ENCODE assay signal across 17 mouse cellular contexts in the genomic region with DNA sequence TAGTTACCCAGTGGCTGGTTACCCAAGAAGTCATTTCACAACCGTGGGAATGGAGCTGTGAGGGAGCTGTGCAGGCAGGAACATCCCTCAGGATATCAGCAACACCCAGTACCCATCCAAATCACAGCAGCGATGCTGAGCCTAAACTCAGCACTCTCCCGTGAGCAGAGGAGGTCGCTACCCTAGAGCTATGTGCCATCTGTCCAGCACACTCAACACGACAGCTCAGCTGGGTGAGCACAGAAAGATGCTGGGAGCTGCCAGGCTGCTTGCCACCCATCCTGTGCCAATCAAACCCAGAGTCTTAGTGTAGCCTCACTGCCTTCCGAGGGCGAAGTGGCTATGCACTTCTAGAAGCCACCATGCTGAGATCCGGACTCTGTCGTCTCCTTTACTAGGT. TPM values are rescaled to one million over a fixed set of nuclear protein-coding genes. Genes with fewer than 3 reads are reported as not detected.
DNase-seq lines count a peak whose midpoint lies in the region; ATAC-seq and TF ChIP-seq lines count a peak whose summit lies in the region.
"Had no signal": no experiment of that assay in that cellular context is flagged by ENCODE, and none has a peak within 500 bp of the region (broad histone marks: within the 10 kb centered on the region; RNA-seq: fewer than 3 reads in every experiment).

No protein-coding gene starts in this region.

- H3K4me2 ChIP-seq in hindbrain, embryonic 16.5 days (ENCODE audit: low read length), result no peak overlapping the region
- no peak overlapping the region for H3K4me2 ChIP-seq in hindbrain, embryonic 13.5 days
- H3K4me2 ChIP-seq in midbrain, postnatal 0 days (ENCODE audit: low read depth, low read length, poor library complexity, severe bottlenecking), result no peak overlapping the region
- H3K4me2 ChIP-seq in midbrain, embryonic 14.5 days (ENCODE audit: low read length), result no peak overlapping the region
- no peak overlapping the region for H3K4me2 ChIP-seq in forebrain, embryonic 16.5 days (ENCODE audit: low read length)
- H3K4me2 ChIP-seq: intestine, embryonic 15.5 days; liver, embryonic 13.5 days; neural tube, embryonic 12.5 days had no signal

- TF ChIP-seq CTCF in midbrain, postnatal 0 days (IDR thresholded peaks at IDR 0.05), result no peak

- peak overlapping the region; percentile 2; the same call in 1 of the 2 replicates for H3K9ac ChIP-seq in hindbrain, embryonic 16.5 days (ENCODE audit: low read depth, low read length)
- no peak overlapping the region for H3K9ac ChIP-seq in hindbrain, embryonic 13.5 days
- H3K9ac ChIP-seq in midbrain, postnatal 0 days (replicated peaks; ENCODE audit: low read length, poor library complexity, severe bottlenecking), result no peak overlapping the region
- no peak overlapping the region for H3K9ac ChIP-seq in midbrain, embryonic 14.5 days (replicated peaks; ENCODE audit: low read length)
- no peak overlapping the region for H3K9ac ChIP-seq in forebrain, embryonic 16.5 days (replicated peaks; ENCODE audit: low read depth, low read length)
- H3K9ac ChIP-seq: intestine, embryonic 15.5 days; liver, embryonic 13.5 days; neural tube, embryonic 12.5 days had no signal

- peak; percentile 64 to 76 for DNase-seq in cerebellum, postnatal 10 days
- no peak for DNase-seq in cerebellum, adult 9-10 months
- peak; percentile 34 for DNase-seq in midbrain, postnatal 0 days (ENCODE audit: low spot score)
- no peak for DNase-seq in midbrain, embryonic 14.5 days
- no peak for DNase-seq in c-Kit-positive CD71-positive TER-119-positive erythroid progenitor cells, embryonic 14.5 days (ENCODE audit: low spot score)
- DNase-seq: adrenal gland, adult 8-10 months; B cell, adult 2 months; heart, adult 18-20 months; kidney, postnatal 4 days; liver, embryonic 13.5 days; thymus, postnatal 36 days had no signal

- H3K36me3 ChIP-seq in hindbrain, embryonic 16.5 days (ENCODE audit: control insufficient read depth, insufficient read depth, low read length), result no peaks in the 10 kb centered on the region; the same call in 1 of the 2 replicates
- H3K36me3 ChIP-seq in hindbrain, embryonic 13.5 days, result peaks cover 9% of the 10 kb centered on the region
- peaks cover 13% of the 10 kb centered on the region for H3K36me3 ChIP-seq in midbrain, postnatal 0 days (ENCODE audit: insufficient read depth, low read length)
- H3K36me3 ChIP-seq in midbrain, embryonic 14.5 days (ENCODE audit: control insufficient read depth, insufficient read depth, low read length), result peaks cover 8% of the 10 kb centered on the region; the same call in 1 of the 2 replicates
- H3K36me3 ChIP-seq in forebrain, embryonic 16.5 days (ENCODE audit: control insufficient read depth, insufficient read depth), result peaks cover 2% of the 10 kb centered on the region; the same call in 1 of the 2 replicates
- H3K36me3 ChIP-seq: intestine, embryonic 15.5 days; liver, embryonic 13.5 days had no signal

- H3K27ac ChIP-seq in hindbrain, embryonic 16.5 days (ENCODE audit: low read depth, low read length), result peak overlapping the region; percentile 44; the same call in 1 of the 2 replicates
- no peak overlapping the region for H3K27ac ChIP-seq in hindbrain, embryonic 13.5 days
- H3K27ac ChIP-seq in midbrain, postnatal 0 days (ENCODE audit: low read depth, low read length), result no peak overlapping the region
- no peak overlapping the region for H3K27ac ChIP-seq in midbrain, embryonic 14.5 days (replicated peaks; ENCODE audit: low read depth, low read length)
- no peak overlapping the region for H3K27ac ChIP-seq in forebrain, embryonic 16.5 days (ENCODE audit: low read length)
- H3K27ac ChIP-seq: intestine, embryonic 15.5 days; liver, embryonic 13.5 days; neural tube, embryonic 12.5 days had no signal

- H3K4me3 ChIP-seq in hindbrain, embryonic 16.5 days (ENCODE audit: low read length), result no peak overlapping the region
- H3K4me3 ChIP-seq in hindbrain, embryonic 13.5 days, result no peak overlapping the region
- no peak overlapping the region for H3K4me3 ChIP-seq in midbrain, postnatal 0 days (ENCODE audit: low read depth, low read length)
- no peak overlapping the region for H3K4me3 ChIP-seq in midbrain, embryonic 14.5 days (replicated peaks; ENCODE audit: low read depth, low read length)
- no peak overlapping the region for H3K4me3 ChIP-seq in forebrain, embryonic 16.5 days (replicated peaks; ENCODE audit: low read length)
- H3K4me3 ChIP-seq: erythroblast, embryonic 14.5 days; intestine, embryonic 15.5 days; liver, embryonic 13.5 days; neural tube, embryonic 12.5 days had no signal

- no peak for ATAC-seq in hindbrain, embryonic 16.5 days
- ATAC-seq in hindbrain, embryonic 13.5 days (ENCODE audit: low FRiP score), result no peak
- no peak for ATAC-seq in midbrain, postnatal 0 days (ENCODE audit: low FRiP score)
- no peak for ATAC-seq in midbrain, embryonic 14.5 days (ENCODE audit: low FRiP score, low TSS enrichment)
- peak; percentile 65 for ATAC-seq in forebrain, embryonic 16.5 days
- ATAC-seq: intestine, embryonic 15.5 days had no signal

- no peaks in the 10 kb centered on the region for H3K9me3 ChIP-seq in hindbrain, embryonic 16.5 days (ENCODE audit: control insufficient read depth, low read length)
- no peaks in the 10 kb centered on the region for H3K9me3 ChIP-seq in hindbrain, embryonic 13.5 days
- H3K9me3 ChIP-seq in midbrain, postnatal 0 days (ENCODE audit: low read length), result no peaks in the 10 kb centered on the region
- no peaks in the 10 kb centered on the region for H3K9me3 ChIP-seq in midbrain, embryonic 14.5 days (ENCODE audit: control insufficient read depth, low read length)
- H3K9me3 ChIP-seq in forebrain, embryonic 16.5 days (ENCODE audit: control insufficient read depth, low read length), result no peaks in the 10 kb centered on the region
- H3K9me3 ChIP-seq: intestine, embryonic 15.5 days; liver, embryonic 13.5 days; neural tube, embryonic 12.5 days had no signal

- H3K4me1 ChIP-seq in hindbrain, embryonic 16.5 days (ENCODE audit: control insufficient read depth, insufficient read depth, low read depth, low read length), result peaks cover 6% of the 10 kb centered on the region; the same call in 1 of the 2 replicates
- peaks cover 43% of the 10 kb centered on the region for H3K4me1 ChIP-seq in hindbrain, embryonic 13.5 days (replicated peaks)
- no peaks in the 10 kb centered on the region for H3K4me1 ChIP-seq in midbrain, postnatal 0 days (ENCODE audit: insufficient read depth, low read length)
- no peaks in the 10 kb centered on the region for H3K4me1 ChIP-seq in midbrain, embryonic 14.5 days (ENCODE audit: control insufficient read depth, insufficient read depth, low read length)
- peaks cover 29% of the 10 kb centered on the region for H3K4me1 ChIP-seq in forebrain, embryonic 16.5 days (replicated peaks; ENCODE audit: control insufficient read depth, insufficient read depth, low read length)
- H3K4me1 ChIP-seq: neural tube, embryonic 12.5 days had no signal

- 67% methylated on average over 9 of the region's 9 CpGs for WGBS in hindbrain, embryonic 16.5 days
- 85% methylated on average over 9 of the region's 9 CpGs for WGBS in hindbrain, embryonic 13.5 days
- whole genome bisulfite sequencing in midbrain, postnatal 0 days, result 89% methylated on average over 9 of the region's 9 CpGs
- 91% methylated on average over 9 of the region's 9 CpGs for WGBS in midbrain, embryonic 14.5 days
- 62% methylated on average over 9 of the region's 9 CpGs for WGBS in forebrain, embryonic 16.5 days

- no peaks in the 10 kb centered on the region for H3K27me3 ChIP-seq in hindbrain, embryonic 16.5 days (replicated peaks; ENCODE audit: control insufficient read depth, insufficient read depth, low read length)
- no peaks in the 10 kb centered on the region for H3K27me3 ChIP-seq in hindbrain, embryonic 13.5 days
- H3K27me3 ChIP-seq in midbrain, postnatal 0 days (ENCODE audit: insufficient read depth, low read length), result no peaks in the 10 kb centered on the region
- no peaks in the 10 kb centered on the region for H3K27me3 ChIP-seq in midbrain, embryonic 14.5 days (ENCODE audit: control insufficient read depth, insufficient read depth, low read length)
- no peaks in the 10 kb centered on the region for H3K27me3 ChIP-seq in forebrain, embryonic 16.5 days (replicated peaks; ENCODE audit: control insufficient read depth, insufficient read depth, low read length)
- H3K27me3 ChIP-seq: intestine, embryonic 15.5 days; liver, embryonic 13.5 days; neural tube, embryonic 12.5 days had no signal

RNA-seq across cellular contexts. Expression of a gene that starts 32.3 kb away (rescaled TPM):
- polyA plus RNA-seq in hindbrain, embryonic 16.5 days (2015; fragmentation: Nextera tagmentation; extraction: Ambion mirVana), result 44.0 and 70.1 TPM in 2 replicates
- polyA plus RNA-seq in hindbrain, embryonic 13.5 days (2015; fragmentation: Nextera tagmentation; extraction: Ambion mirVana), result 51.2 and 54.4 TPM in 2 replicates
- 106 and 137 TPM in 2 replicates for total RNA-seq in midbrain, postnatal 0 days (2014; rRNA removed)
- 91.7 and 96.8 TPM in 2 replicates for polyA plus RNA-seq in midbrain, postnatal 0 days (2015; fragmentation: Nextera tagmentation; extraction: Ambion mirVana)
- 61.4 and 68.0 TPM in 2 replicates for polyA plus RNA-seq in midbrain, embryonic 14.5 days (2014; fragmentation: Nextera tagmentation; extraction: Ambion mirVana)
- 71.2 and 78.2 TPM in 2 replicates for polyA plus RNA-seq in forebrain, embryonic 16.5 days (2015; fragmentation: Nextera tagmentation; extraction: Ambion mirVana)

Comparison
In these comparisons a context has a peak if more than half of its experiments do, and no peak if none do; other contexts are left out.
1. DNase-seq: peak in cerebellum, postnatal 10 days (2 of 2) and midbrain, postnatal 0 days (single experiment); none in cerebellum, adult 9-10 months (single experiment), midbrain, embryonic 14.5 days (single experiment) and c-Kit-positive CD71-positive TER-119-positive erythroid progenitor cells, embryonic 14.5 days (single experiment).